ENCODE assay signal across 10 mouse cellular contexts in genomic region chr17:87478569-87478968, GRCm38 (mm10). TPM values are rescaled to one million over a fixed set of nuclear protein-coding genes. Genes with fewer than 3 reads are reported as not detected.
DNase-seq lines count a peak whose midpoint lies in the region; ATAC-seq and TF ChIP-seq lines count a peak whose summit lies in the region.
"Had no signal": no experiment of that assay in that cellular context is flagged by ENCODE, and none has a peak within 500 bp of the region (broad histone marks: within the 10 kb centered on the region; RNA-seq: fewer than 3 reads in every experiment).

No protein-coding gene starts in this region.

- H3K36me3 ChIP-seq in heart, embryonic 10.5 days: no peaks in the 10 kb centered on the region
- no peaks in the 10 kb centered on the region for H3K36me3 ChIP-seq in hindbrain, embryonic 13.5 days
- no peaks in the 10 kb centered on the region for H3K36me3 ChIP-seq in stomach, postnatal 0 days (ENCODE audit: control insufficient read depth, insufficient read depth, low read length)
- H3K36me3 ChIP-seq: liver, embryonic 15.5 days had no signal

- no peak overlapping the region for H3K4me3 ChIP-seq in heart, embryonic 10.5 days
- no peak overlapping the region for H3K4me3 ChIP-seq in hindbrain, embryonic 13.5 days
- H3K4me3 ChIP-seq in stomach, postnatal 0 days (ENCODE audit: low read depth, low read length): no peak overlapping the region
- H3K4me3 ChIP-seq: liver, embryonic 15.5 days had no signal

- H3K4me1 ChIP-seq in heart, embryonic 10.5 days: peaks cover 40% of the 10 kb centered on the region
- peaks cover 37% of the 10 kb centered on the region for H3K4me1 ChIP-seq in hindbrain, embryonic 13.5 days (replicated peaks)
- H3K4me1 ChIP-seq in stomach, postnatal 0 days (replicated peaks; ENCODE audit: control insufficient read depth, insufficient read depth): peaks cover 4% of the 10 kb centered on the region; the same call in 1 of the 2 replicates

- peak overlapping the region; percentile 64 for H3K27ac ChIP-seq in heart, embryonic 10.5 days
- peak overlapping the region; percentile 45 for H3K27ac ChIP-seq in hindbrain, embryonic 13.5 days
- H3K27ac ChIP-seq in stomach, postnatal 0 days (replicated peaks): 0 out of 2 replicates have a peak overlapping the region, but pooled peaks have one; percentile 8
- H3K27ac ChIP-seq: liver, embryonic 15.5 days had no signal

- ATAC-seq in hindbrain, embryonic 13.5 days (ENCODE audit: low FRiP score): peak; percentile 65
- ATAC-seq in stomach, postnatal 0 days (ENCODE audit: low FRiP score, low TSS enrichment): no peak

- H3K9ac ChIP-seq in hindbrain, embryonic 13.5 days: no peak overlapping the region
- H3K9ac ChIP-seq in stomach, postnatal 0 days (ENCODE audit: low read length): no peak overlapping the region
- H3K9ac ChIP-seq: liver, embryonic 15.5 days had no signal

- no peak for TF ChIP-seq EP300 in stomach, postnatal 0 days (optimal IDR thresholded peaks at IDR 0.05)

- H3K4me2 ChIP-seq in hindbrain, embryonic 13.5 days: no peak overlapping the region
- H3K4me2 ChIP-seq in stomach, postnatal 0 days (replicated peaks; ENCODE audit: low read depth): no peak overlapping the region
- H3K4me2 ChIP-seq: liver, embryonic 15.5 days had no signal

- WGBS in heart, embryonic 10.5 days: 74% methylated on average over 9 of the region's 9 CpGs
- WGBS in hindbrain, embryonic 13.5 days: 55% methylated on average over 9 of the region's 9 CpGs
- 58% methylated on average over 9 of the region's 9 CpGs for WGBS in stomach, postnatal 0 days

- peaks cover 11% of the 10 kb centered on the region for H3K27me3 ChIP-seq in heart, embryonic 10.5 days (ENCODE audit: insufficient read depth, poor library complexity, severe bottlenecking)
- H3K27me3 ChIP-seq in hindbrain, embryonic 13.5 days: 0 out of 2 replicates have a peak, but pooled peaks cover 4% of the 10 kb centered on the region
- no peaks in the 10 kb centered on the region for H3K27me3 ChIP-seq in stomach, postnatal 0 days (ENCODE audit: control insufficient read depth, insufficient read depth, low read length)

- TF ChIP-seq CTCF in stomach, postnatal 0 days (IDR thresholded peaks at IDR 0.05; ENCODE audit: low read depth): no peak

- no peaks in the 10 kb centered on the region for H3K9me3 ChIP-seq in heart, embryonic 10.5 days
- H3K9me3 ChIP-seq in hindbrain, embryonic 13.5 days: no peaks in the 10 kb centered on the region
- H3K9me3 ChIP-seq in stomach, postnatal 0 days (ENCODE audit: control insufficient read depth, low read length): no peaks in the 10 kb centered on the region
- H3K9me3 ChIP-seq: liver, embryonic 15.5 days had no signal

- no peak for DNase-seq in heart, embryonic 10.5 days (ENCODE audit: low spot score)
- no peak for DNase-seq in heart, postnatal 4 days
- DNase-seq in right cerebral cortex, postnatal 4 days: peak; percentile 12
- DNase-seq in right cerebral cortex, postnatal 36 days (ENCODE audit: low spot score in 2 of 2): no peak
- DNase-seq in stomach, postnatal 0 days (ENCODE audit: low spot score): no peak
- DNase-seq in thymus, adult 18-20 months: no peak
- no peak for DNase-seq in layer of hippocampus, adult 18-20 months (ENCODE audit: low spot score in 2 of 2)
- DNase-seq: spleen, adult 18-20 months had no signal

RNA-seq across cellular contexts. Expression of gene Calm2, which starts 31.8 kb away (rescaled TPM):
- polyA plus RNA-seq in heart, embryonic 10.5 days (2016; fragmentation: Nextera tagmentation; extraction: Ambion mirVana): 738 and 942 TPM in 2 replicates
- total RNA-seq in heart, postnatal 4 days (2021): 100 to 1,000 TPM; 289 to 299 TPM
- polyA plus RNA-seq in hindbrain, embryonic 13.5 days (2015; fragmentation: Nextera tagmentation; extraction: Ambion mirVana): 2,223 and 2,271 TPM in 2 replicates
- 781 and 848 TPM in 2 replicates for polyA plus RNA-seq in stomach, postnatal 0 days (2015; fragmentation: Nextera tagmentation; extraction: Ambion mirVana)
- total RNA-seq in layer of hippocampus, adult 18-20 months (2021): 1,000 to 10,000 TPM; 2,186 to 2,300 TPM

RNA-seq across cellular contexts. Expression of gene Stpg4, which starts 51.0 kb away (rescaled TPM):
- 0.52 TPM in 1 of 2 replicates, not detected in the other for polyA plus RNA-seq in heart, embryonic 10.5 days (2016; fragmentation: Nextera tagmentation; extraction: Ambion mirVana)
- total RNA-seq in heart, postnatal 4 days (2021): not detected
- polyA plus RNA-seq in hindbrain, embryonic 13.5 days (2015; fragmentation: Nextera tagmentation; extraction: Ambion mirVana): not detected in 2 replicates
- not detected in 2 replicates for polyA plus RNA-seq in stomach, postnatal 0 days (2015; fragmentation: Nextera tagmentation; extraction: Ambion mirVana)
- total RNA-seq in layer of hippocampus, adult 18-20 months (2021): not detected
- polyA plus RNA-seq: liver, embryonic 15.5 days had no signal

Comparison
In these comparisons a context has a peak if more than half of its experiments do, and no peak if none do; other contexts are left out.
1. H3K27ac ChIP-seq: peak in every context shown above with its lines; median percentile 64 in heart, embryonic 10.5 days; 45 in hindbrain, embryonic 13.5 days; 8 in stomach, postnatal 0 days.